Mouse (Mus musculus): ENCODE data around the gene Rhobtb1. TPM values are rescaled to one million over a fixed set of nuclear protein-coding genes. Genes with fewer than 3 reads are reported as not detected.

The Rhobtb1 gene
- total RNA-seq, 2 experiments from 2014 or later: 10.3 to 17.2 TPM

- DNase-seq: no peak
These were observed 124.9 kb downstream of the Rhobtb1 start for GRCm38 (mm10) chr10:69275811-69276775.

GRCm38 (mm10) chr10:69276920-69277435 lies 125.7 kb downstream of the Rhobtb1 start:
- no peak for DNase-seq

DNA sequence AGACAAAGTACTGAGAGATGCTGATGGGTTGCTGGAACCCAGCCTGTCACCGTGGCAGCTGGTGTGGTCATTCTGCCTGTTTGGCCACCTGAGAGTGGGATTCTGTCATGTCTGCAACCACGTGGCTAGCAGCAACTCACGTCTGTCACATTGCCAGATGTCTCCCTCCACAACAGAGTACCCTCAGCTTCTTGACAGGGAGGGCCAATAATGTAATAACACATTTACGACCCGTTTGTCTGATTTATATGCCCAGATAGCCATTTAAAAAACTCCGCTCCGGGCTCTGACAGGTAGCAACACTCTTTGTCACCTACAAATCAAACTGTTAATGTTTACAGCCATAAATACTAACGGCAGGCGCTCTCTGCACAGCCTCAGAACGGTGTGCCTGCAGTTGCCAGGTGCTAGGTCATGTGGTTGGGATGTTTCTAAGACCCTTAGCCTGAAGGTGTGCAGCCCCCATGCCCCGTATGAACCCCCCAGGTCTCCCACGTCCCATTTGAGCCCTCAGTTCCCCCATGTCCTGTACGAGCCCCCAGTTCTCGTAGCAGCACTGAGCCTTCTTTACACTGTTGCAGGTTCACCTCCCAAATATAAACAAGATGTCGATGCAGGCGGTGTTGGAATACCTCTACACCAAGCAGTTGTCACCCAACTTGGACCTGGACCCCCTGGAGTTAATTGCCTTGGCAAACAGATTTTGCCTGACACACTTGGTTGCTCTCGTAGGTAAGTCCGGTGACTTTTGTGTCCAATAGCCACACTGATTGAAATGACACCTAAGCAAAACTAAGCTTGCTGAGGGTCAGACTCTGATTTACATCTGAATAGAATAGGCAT lies 127.8 kb downstream of the Rhobtb1 start:
- DNase-seq: no peak

DNA sequence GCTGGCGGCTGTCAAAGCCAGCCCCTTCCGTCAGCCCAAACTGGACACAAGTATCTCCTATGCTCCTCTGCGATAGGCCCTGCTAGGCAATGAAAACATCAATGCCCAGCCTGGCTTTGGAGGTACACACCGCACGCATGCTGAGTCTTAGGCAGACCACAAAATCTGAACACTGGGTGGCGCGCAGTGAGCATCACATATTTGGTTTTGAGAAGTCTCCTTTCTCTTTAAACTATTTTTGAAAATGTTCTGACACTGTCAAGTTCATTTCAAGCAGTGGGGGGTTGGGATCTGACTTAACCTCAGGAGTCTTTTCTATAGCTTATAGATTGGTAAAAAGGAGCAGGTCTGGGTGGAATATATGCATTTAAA lies 128.4 kb downstream of the Rhobtb1 start:
- DNase-seq: no peak

- peak; percentile 33 for DNase-seq
These were observed 135.7 kb downstream of the Rhobtb1 start for GRCm38 (mm10) chr10:69286939-69287338.

DNA sequence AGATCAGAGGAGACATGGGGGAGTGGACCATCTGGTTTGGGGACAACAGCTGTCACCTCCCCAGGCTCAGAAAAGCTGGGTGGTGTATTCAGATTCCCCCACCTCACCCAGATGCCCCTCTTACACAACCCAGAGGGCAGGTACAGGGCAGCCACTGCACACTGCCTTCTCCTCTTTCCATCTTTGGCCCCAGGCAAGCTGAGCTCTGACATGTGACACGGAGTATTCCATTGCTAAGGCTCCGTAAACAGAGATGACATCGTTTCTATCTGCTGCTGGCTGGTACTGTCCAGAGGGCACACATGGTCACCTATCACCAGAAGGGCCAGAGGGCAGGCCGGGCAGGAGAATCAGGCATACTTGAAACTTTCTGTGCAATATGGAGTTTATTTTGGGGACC lies 136.9 kb downstream of the Rhobtb1 start:
- DNase-seq: peak; percentile 46

DNA sequence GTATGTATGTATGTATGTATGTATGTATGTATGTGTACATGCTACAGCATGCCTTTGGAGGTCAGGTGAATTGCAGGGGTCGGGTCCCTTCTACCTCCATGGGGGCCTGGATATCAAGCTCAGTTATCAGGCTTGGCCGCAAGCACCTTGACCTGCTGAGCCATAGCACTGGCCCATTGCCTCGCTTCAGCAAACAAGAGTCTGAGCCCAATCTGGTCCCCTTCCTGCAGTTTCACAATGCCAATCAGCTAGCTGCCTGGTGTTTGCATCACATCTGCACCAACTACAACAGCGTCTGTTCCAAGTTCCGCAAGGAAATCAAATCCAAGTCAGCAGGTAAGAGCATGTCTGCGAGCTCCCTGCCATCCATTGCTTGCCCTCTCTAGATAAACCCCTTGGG lies 137.5 kb downstream of the Rhobtb1 start:
- no peak for DNase-seq

- DNase-seq: no peak
These were observed 139.5 kb downstream of the Rhobtb1 start for GRCm38 (mm10) chr10:69290736-69291135.

DNA sequence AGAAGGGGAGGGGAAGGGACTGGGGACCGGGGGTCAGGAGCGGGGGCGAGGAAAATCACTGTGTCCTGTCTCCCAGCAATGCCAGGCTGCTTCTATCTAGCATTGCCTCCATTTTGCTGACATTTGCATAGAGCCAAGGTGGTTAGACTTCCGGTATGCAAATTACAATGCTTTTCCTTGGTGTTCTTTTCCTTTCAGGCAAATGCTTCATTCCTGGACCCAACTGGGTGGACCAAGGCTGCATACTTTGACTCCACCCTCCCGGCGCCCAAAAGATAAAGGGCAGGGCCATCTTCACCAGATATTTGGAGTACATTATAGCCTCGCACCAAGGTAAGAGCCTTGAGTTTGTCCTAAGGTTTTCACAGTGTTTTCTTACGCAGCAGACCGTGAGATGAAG lies 144.7 kb downstream of the Rhobtb1 start:
- no peak for DNase-seq

GRCm38 (mm10) chr10:69299985-69300384 lies 148.8 kb downstream of the Rhobtb1 start:
- DNase-seq: no peak

DNA sequence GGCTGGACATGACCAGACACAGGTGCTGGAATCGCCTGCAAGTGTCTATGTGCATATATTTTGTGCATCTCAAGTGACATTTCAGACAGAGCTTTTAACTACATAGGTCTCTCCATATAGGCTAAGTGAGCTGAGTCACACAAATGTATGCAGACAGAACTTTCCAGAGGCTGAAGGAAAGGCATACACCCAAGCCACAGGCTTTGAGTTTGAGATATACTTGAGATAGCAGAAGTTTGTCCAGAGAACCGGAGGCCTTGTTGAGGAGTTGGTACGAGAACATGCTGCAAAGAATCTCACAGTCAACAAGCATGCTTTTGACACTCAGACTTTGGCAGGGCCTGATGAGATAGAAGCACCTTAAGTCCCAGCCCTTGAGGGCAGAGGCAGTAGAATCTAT lies 151.4 kb downstream of the Rhobtb1 start:
- no peak for DNase-seq

DNA sequence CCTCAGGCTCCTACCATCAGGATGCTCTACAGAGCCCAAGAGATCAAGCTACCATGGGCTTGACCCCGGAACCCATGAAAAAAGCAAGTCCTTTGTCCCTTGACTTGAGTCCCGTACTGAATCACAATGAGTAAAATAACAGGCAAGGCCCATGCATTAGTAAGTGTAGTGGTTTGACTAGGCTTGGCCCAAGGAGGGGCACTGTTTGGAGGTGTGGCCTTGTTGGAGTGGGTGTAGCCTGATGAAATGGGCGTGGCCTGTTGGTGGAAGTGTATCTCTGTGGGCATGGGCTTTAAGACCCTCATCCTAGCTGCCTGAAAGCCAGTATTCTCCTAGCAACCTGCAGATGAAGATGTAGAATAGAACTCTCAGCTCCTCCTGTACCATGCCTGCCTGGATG lies 153.6 kb downstream of the Rhobtb1 start:
- DNase-seq: no peak

DNA sequence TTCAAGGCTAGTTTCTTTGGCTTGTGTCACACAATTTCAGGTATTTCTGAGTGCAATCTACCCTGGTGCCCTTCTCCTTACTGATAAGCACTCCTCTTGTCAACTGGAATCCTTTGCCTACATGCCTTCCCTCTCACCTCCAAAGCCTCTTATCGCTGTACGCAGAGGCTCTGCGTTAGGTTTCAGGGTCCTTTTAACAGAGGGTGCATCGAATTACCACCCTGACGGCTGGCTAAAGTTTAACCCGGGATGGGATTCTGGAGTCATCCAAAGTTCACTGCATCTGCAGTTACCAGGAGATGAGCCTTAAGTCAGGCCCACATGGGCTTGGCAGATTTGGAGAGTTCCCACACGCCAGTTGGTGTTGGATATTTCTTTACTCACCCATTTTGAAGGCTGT lies 154.4 kb downstream of the Rhobtb1 start:
- no peak for DNase-seq

GRCm38 (mm10) chr10:69306205-69306604 lies 155.0 kb downstream of the Rhobtb1 start:
- DNase-seq: peak; percentile 25

- DNase-seq: peak; percentile 33
These were observed 155.8 kb downstream of the Rhobtb1 start for GRCm38 (mm10) chr10:69307067-69307466.

GRCm38 (mm10) chr10:69309109-69309508 lies 157.9 kb downstream of the Rhobtb1 start:
- no peak for DNase-seq

GRCm38 (mm10) chr10:69311867-69312266 lies 160.6 kb downstream of the Rhobtb1 start:
- no peak for DNase-seq

DNA sequence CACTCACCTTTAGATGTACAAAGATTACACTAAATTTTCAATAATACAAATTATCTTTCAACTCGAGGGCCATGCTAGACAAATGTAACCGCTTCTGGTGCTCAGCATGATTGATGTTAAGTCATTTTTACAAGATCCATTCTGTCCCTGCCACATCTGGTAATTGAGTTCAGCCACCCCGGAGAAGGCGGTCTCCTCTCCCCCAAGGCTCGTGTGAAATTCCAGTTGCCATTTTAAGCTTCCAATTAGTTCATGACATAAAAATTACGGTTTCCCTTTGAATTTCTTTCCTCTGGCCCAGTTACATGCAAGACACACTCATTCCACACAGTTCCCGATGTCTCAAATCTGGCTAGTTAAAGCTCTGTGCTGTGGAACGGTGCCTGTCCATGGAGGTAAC lies 162.7 kb downstream of the Rhobtb1 start:
- no peak for DNase-seq

DNA sequence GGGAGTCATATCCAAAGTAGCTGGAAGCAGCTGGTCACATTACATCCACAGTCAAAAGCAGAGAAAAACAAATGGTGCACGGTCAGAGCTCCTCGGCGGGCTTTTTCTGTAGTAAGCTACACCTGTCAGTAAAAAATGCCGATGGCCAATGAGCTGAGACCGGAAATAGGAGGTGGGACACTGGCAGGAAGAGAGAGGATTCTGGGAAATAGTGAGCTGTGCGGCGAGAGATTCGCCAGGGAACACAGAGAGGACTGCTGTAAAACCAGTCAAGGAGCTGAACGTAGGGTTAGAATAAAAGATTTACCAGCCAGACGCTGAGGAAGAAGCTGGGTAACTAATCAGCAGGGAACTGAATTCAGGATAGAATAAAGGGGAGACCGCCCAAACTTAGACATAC lies 167.3 kb downstream of the Rhobtb1 start:
- no peak for DNase-seq

- peak; percentile 68 for DNase-seq
These were observed 169.7 kb downstream of the Rhobtb1 start for GRCm38 (mm10) chr10:69320667-69321518.

DNA sequence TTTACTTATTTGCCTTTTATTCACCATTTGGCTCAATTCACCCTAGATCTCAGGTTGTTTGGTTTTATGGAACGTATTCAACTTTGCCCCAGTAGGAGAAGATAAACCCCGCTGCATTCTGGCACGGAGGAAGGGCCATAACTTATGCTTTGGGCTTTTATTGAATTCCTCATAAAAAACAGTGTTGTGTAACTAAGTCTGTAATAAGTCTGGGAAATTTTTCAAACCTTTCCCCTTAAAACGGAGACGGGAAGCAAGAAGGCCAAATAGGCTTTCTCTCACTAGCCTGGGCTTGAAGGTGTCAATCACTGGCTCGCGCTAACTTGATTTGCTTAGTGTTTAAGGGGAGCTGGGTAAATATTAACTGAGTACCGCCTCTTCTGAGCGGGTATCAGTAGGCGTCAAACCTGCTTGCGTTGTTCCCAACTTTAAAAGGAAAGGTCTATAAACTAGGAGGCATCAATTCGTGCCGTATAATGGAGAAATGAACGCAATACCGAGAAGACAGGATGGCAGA lies 170.3 kb downstream of the Rhobtb1 start:
- DNase-seq: no peak

GRCm38 (mm10) chr10:69323986-69324385 lies 172.8 kb downstream of the Rhobtb1 start:
- no peak for DNase-seq

Data from gastrocnemius, postnatal 25 days (tissue).